Mouse (Mus musculus) lung, adult 2 months (tissue): ENCODE measurements around the gene Arl6ip5. TPM values are rescaled to one million over a fixed set of nuclear protein-coding genes. Genes with fewer than 3 reads are reported as not detected.

ENCODE experiments used
- DNase-seq: peaks from one replicate; pipeline ENCODE4 v3.0.0; 2022
- H3K4me1 ChIP-seq: fragments of 200-500 bp; 2 replicates; pipeline ENCODE4 v1.6.1; 2011; ENCODE audit warnings: low read length; ENCODE audit not compliant: control insufficient read depth, insufficient read depth
- H3K4me3 ChIP-seq: fragments of 200-500 bp; replicated peaks from 2 replicates; pipeline ENCODE3; 2011; ENCODE audit warnings: low read depth, mild to moderate bottlenecking, control low read depth, low read length; ENCODE audit errors: extremely low read depth
- CTCF ChIP-seq: fragments of 200-500 bp; IDR thresholded peaks from 2 replicates; pipeline ENCODE4 v1.5.1; 2011; ENCODE audit warnings: mild to moderate bottlenecking, low read length, control low read depth; ENCODE audit not compliant: insufficient read depth
- POLR2A ChIP-seq: fragments of 200-500 bp; IDR thresholded peaks from 2 replicates; pipeline ENCODE4 v1.6.1; 2011; ENCODE audit warnings: low read depth, mild to moderate bottlenecking, control low read depth, low read length, borderline replicate concordance; ENCODE audit errors: extremely low read depth
- WGBS: fragments of 180-500 bp; shearing (Covaris S2); methylation state at CpG from one replicate; pipeline ENCODE4 v1.1.7; 2018; 5-methylcytosine and 5-hydroxymethylcytosine counted together
- polyA plus RNA-seq: library from polyadenylated mRNA; depleted of rRNA; stranded (reverse); fragments of >200 nt; gene quantifications from 2 replicates; pipeline ENCODE4 v1.2.3, GENCODE M21; 2012

Arl6ip5 gene
- polyA plus RNA-seq, 1 experiment: 80.0 TPM

DNA sequence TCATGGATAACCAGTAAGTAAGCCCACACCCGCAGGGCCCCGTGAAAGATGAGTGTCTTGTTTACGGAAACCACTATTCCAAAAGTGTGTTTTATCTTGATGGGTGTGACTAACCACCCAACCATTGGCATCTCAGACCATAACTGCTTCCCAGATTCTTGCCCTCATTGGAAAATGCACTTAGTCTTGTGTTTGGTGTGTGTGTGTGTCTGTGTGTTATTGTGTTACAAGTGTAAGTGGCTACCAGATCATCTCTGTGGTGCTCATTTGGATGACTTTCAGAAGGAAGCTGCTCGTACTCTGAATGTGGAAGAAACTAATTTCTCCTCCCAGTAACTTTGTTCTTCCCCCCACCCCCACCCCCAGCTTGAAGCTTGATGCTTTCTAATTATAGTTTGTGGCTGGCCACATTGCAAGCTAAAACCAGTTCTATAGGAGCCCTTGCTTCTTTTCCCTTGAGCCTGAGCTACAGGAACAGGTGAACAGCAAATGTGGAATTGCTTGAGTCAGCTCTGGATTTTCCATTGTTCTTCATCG lies 12.5 kb downstream of the Arl6ip5 start:
- 17% methylated on average over 5 of the region's 5 CpGs for WGBS
- Histone ChIP-seq H3K4me3 (no peak overlapping the region), H3K4me1 (peaks cover 6% of the 10 kb centered on the region; the same call in 1 of the 2 replicates)
- no peak for DNase-seq
- no peak for TF ChIP-seq CTCF
- TF ChIP-seq POLR2A: no peak

DNA sequence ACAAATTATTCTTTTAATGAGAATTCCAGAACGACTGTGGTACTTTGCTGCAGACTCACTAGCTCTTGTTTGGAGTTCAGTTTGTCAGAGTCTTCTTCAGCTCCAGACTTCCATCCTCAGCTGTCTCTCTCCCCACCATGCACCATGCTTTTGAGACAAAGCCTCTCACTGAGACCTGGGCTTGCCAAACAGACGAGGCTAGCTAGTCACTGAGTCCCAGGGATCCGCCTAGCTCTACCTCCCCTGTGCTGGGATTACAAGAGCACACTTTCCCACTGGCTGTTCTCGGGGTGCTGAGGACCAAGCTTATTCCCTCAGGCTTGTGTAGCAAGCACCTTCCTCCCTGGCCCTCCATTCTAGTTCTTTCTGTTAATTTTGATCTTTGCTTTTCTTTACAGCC lies 13.1 kb downstream of the Arl6ip5 start:
- no peak for DNase-seq
- peaks cover 6% of the 10 kb centered on the region; the same call in 1 of the 2 replicates for H3K4me1 ChIP-seq
- no peak for TF ChIP-seq POLR2A
- no peak for TF ChIP-seq CTCF
- H3K4me3 ChIP-seq: no peak overlapping the region
- 80% methylated on average over 4 of the region's 4 CpGs for WGBS

DNA sequence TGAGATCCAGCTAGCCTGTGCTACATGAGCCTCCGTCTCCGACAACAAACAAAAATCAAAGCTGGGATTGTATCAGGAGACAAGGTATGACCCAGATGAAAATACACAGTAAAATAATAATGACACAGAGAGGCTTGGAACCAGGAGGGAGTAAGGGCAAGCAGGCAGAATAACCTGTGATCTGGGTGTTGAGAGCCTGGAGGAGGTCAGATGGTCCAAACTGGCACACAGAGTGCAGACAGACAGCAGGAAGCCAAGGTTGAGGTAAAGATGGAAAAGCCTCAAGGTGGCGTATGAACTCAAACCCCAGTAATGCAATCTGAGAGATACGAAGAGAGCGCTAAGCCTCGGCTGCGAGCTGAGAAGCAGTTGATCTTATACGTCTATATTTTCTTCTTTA lies 14.0 kb downstream of the Arl6ip5 start:
- 95% methylated on average over 8 of the region's 8 CpGs for WGBS
- Histone ChIP-seq H3K4me1 (peaks cover 6% of the 10 kb centered on the region; the same call in 1 of the 2 replicates), H3K4me3 (no peak overlapping the region)
- no peak for TF ChIP-seq CTCF
- no peak for TF ChIP-seq POLR2A
- DNase-seq: no peak

DNA sequence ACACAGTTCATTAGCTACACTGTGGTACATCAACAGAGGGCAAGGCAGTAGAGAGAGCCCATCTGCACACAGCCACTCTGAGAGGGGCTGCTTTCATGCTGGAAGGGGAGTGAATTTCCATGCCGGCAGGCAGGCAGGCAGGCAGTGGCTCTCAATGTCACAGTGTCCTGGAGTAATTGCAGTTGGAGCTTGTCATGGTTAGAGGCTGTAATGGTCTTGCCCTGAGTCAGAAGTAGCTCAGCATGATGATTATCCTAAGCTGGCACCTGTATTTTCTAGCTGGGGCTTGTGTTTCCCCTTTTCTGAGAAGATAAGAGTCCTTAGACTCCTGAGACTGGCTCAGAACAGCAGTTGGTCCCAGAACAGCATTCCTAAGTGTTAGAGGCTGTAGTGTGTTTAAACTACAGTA lies 15.6 kb downstream of the Arl6ip5 start:
- H3K4me3 ChIP-seq: no peak overlapping the region
- 69% methylated on average over 1 of the region's 1 CpGs for WGBS
- DNase-seq: no peak

DNA sequence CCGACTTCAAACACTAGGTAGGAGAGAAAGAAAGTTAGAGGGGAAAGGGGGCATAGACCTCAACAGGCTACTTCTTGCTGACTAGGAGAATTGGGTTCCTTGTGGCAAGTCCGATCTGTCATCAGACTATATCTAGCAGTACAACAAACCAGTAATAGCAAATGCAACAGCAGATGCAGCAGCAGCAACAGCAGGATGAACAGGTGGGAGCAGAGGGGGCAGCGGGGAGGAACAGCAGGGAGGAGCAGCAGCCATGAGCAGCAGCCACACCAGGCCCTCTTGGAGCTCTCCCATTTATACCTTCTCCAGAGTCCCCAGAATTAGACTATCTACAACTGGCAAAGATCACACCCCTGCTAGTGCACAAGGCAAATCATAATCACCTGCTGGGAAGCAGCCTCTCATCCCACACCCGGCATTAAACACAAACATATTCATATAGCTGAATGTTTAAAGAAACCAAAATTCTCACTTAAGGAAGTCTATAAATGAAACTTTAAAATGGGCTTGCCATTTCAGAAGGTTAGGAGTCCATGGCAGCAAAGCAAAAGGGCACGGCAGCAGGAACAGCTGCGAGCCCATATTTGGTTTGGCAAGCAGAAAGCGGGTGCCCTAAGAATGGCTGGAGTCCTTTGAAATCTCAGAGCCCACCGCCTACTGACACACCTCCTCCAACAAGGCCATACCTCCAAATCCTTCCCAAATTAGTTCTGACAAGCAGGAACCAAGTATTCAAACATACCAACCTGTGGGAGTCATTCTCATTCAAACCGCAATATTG lies 16.8 kb downstream of the Arl6ip5 start:
- no peak for TF ChIP-seq CTCF
- no peak for TF ChIP-seq POLR2A
- 96% methylated on average over 9 of the region's 9 CpGs for WGBS

More for the DNA sequence above, 15.6 kb downstream of the Arl6ip5 start:
- peaks cover 6% of the 10 kb centered on the region; the same call in 1 of the 2 replicates for H3K4me1 ChIP-seq
- TF ChIP-seq POLR2A (no peak), CTCF (no peak)

DNA sequence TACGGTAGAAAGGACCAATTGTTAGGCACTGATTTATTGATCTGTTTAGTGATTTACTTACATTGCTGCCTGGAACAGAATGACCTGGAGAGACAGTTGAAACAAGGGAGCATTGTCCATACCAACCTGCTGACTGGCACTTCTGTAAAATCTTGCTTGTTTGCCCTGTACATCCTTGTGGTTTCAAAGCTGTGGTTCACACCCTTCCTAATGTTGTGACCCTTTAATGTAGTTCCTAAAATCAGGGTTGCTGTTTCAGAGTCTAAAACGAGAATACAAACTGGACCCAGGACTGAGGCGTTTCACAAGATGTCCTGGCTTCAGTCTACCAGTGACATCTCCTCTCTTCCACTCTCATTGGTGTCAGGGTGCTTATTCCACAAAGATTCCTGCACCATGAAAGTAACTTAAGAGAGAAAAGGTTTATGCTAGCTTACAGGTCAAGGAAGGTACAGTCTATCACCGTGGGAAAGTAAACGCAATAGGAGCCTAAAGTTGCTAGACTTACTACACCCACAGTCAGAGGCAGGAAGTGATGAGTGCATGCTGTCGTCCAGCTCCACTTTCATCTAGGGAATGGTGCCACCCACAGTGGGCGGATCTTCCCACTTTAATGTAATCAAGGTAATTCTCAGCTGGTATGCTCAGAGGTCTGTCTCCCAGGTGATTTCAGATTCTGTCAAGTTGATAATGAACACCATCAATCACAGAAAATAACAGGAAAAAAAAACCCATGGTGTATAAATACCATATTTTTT lies 24.6 kb downstream of the Arl6ip5 start:
- Histone ChIP-seq H3K4me3 (no peak overlapping the region), H3K4me1 (no peaks in the 10 kb centered on the region)
- DNase-seq: no peak
- no peak for TF ChIP-seq POLR2A
- no peak for TF ChIP-seq CTCF
- 71% methylated on average over 7 of the region's 7 CpGs for WGBS

More for the DNA sequence above, 16.8 kb downstream of the Arl6ip5 start:
- Histone ChIP-seq H3K4me3 (no peak overlapping the region), H3K4me1 (peaks cover 6% of the 10 kb centered on the region; the same call in 1 of the 2 replicates)
- DNase-seq: no peak

DNA sequence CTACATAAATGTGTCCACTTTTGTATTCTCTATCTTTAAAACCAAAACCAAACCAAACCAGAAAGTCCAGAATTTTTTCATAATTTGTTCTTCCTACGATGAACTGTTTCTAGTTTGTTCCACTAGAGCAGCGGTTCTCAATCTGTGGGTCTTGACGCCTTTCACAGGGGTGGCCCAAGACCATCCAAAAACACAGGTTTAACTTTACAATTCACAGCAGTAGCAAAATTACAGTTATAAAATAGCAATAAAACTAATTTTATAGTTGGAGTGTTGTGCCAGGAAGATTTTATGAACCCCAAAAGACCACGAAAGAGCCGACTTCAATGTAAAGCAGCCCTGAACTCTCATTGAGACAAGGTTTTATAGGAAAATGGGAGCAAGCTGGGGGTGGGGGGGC lies 25.6 kb downstream of the Arl6ip5 start:
- 94% methylated on average over 5 of the region's 5 CpGs for WGBS
- Histone ChIP-seq H3K4me1 (no peaks in the 10 kb centered on the region), H3K4me3 (no peak overlapping the region)
- DNase-seq: no peak
- TF ChIP-seq POLR2A: no peak
- no peak for TF ChIP-seq CTCF

DNA sequence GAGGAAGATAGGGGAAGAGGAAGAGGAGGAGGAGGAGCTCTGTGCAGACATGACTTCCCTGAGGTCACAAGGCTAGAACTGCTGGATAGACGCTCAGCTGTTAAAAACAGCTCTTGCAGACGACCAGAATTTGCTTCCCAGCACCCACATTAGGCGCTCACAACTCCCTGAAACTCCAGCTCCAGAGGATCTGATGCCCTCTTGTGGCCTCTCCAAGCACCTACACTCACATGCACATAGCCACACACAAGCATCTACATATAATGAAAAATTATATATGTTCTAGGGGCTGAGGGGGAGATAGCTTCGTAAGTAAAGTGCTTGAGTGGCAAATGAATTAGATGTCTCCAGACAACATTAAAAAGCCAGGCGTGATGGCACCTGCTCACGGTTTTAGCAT lies 28.9 kb downstream of the Arl6ip5 start:
- DNase-seq: no peak
- TF ChIP-seq CTCF (no peak), POLR2A (no peak)
- 88% methylated on average over 6 of the region's 6 CpGs for WGBS
- Histone ChIP-seq H3K4me1 (no peaks in the 10 kb centered on the region), H3K4me3 (no peak overlapping the region)

DNA sequence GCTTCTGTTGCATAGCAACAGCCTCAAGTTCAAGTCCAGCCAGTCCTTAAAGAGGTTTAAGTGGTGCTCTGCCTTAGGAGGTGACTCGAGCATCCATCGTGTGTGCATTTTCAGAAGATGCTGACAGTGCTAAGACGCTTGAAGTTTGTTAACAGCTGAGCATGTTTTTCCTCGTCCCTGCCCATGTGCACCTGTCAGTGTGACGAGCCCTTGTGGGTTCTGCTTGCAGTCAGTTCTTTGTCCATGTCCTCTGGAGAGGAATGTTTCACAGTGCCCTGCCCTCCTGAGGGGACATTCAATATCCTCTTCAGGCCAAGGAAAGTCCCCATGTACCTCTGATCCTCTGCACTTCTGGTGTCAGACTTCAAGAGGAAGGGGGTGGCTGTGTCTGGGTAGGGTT lies 29.6 kb downstream of the Arl6ip5 start:
- 82% methylated on average over 5 of the region's 5 CpGs for WGBS

DNA sequence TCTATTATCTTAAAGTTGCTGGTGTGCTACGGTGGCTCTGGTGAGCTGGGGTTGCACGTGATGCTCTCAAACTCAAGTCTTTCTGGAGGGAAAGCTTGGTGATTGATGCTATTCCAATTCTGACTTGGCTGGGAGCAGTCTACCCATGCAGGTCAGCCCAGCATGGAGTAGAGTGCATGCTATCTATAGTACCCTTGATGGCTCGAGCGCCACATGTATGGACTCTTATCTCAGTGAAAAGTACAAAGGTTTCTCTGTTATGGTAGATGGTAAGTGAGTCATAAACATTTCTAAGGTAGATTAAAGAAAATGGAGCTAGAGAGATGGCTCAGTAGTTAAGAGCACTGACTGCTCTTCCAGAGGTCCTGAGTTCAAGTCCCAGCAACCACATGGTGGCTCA lies 32.0 kb downstream of the Arl6ip5 start:
- DNase-seq: no peak
- Histone ChIP-seq H3K4me3 (no peak overlapping the region), H3K4me1 (no peaks in the 10 kb centered on the region)
- TF ChIP-seq POLR2A (no peak), CTCF (no peak)
- WGBS: 91% methylated on average over 4 of the region's 4 CpGs

More for the DNA sequence above, 29.6 kb downstream of the Arl6ip5 start:
- DNase-seq: no peak
- Histone ChIP-seq H3K4me3 (no peak overlapping the region), H3K4me1 (no peaks in the 10 kb centered on the region)
- no peak for TF ChIP-seq POLR2A
- no peak for TF ChIP-seq CTCF
